Mouse (Mus musculus): Measurements from ENCODE around the gene Retsat. TPM values are rescaled to one million over a fixed set of nuclear protein-coding genes. Genes with fewer than 3 reads are reported as not detected.
A peak's percentile ranks its signal among the peaks of the same experiment; 100 is the strongest.

Retsat gene
- total and polyA plus RNA-seq, 2 experiments from 2014 or later = 10.0 to 12.6 TPM

- H3K9ac ChIP-seq (replicated peaks; ENCODE audit: low read length) = no peak overlapping the region
- H3K4me2 ChIP-seq (ENCODE audit: low read depth, low read length) = no peak overlapping the region
- ATAC-seq (peak; percentile 75), DNase-seq (ENCODE audit: low spot score) (peak; percentile 89)
- H3K27me3 ChIP-seq (ENCODE audit: insufficient read depth, low read length) = no peaks in the 10 kb centered on the region
- no peaks in the 10 kb centered on the region for H3K36me3 ChIP-seq (ENCODE audit: insufficient read depth, low read length)
- 58% methylated on average over 10 of the region's 10 CpGs for WGBS
- H3K9me3 ChIP-seq (ENCODE audit: low read length) = no peaks in the 10 kb centered on the region
- 0 out of 2 replicates have a peak, but pooled peaks cover 3% of the 10 kb centered on the region for H3K4me1 ChIP-seq (ENCODE audit: insufficient read depth, low read length)
- no peak overlapping the region for H3K4me3 ChIP-seq (ENCODE audit: low read length)
- peak; percentile 92 for TF ChIP-seq CTCF (IDR thresholded peaks at IDR 0.05; ENCODE audit: low read depth)
- H3K27ac ChIP-seq = no peak overlapping the region
These were observed 49.1 kb downstream of the Retsat start for GRCm38 (mm10) chr6:72647383-72647820.

- Histone ChIP-seq H3K4me1 (ENCODE audit: insufficient read depth, low read length) (0 out of 2 replicates have a peak, but pooled peaks cover 3% of the 10 kb centered on the region), H3K9ac (replicated peaks; ENCODE audit: low read length) (no peak overlapping the region), H3K27ac (no peak overlapping the region), H3K36me3 (ENCODE audit: insufficient read depth, low read length) (no peaks in the 10 kb centered on the region), H3K27me3 (ENCODE audit: insufficient read depth, low read length) (no peaks in the 10 kb centered on the region), H3K4me3 (ENCODE audit: low read length) (no peak overlapping the region), H3K4me2 (ENCODE audit: low read depth, low read length) (no peak overlapping the region), H3K9me3 (ENCODE audit: low read length) (no peaks in the 10 kb centered on the region)
- DNase-seq (ENCODE audit: low spot score) (no peak), ATAC-seq (no peak)
- 50% methylated on average over 12 of the region's 12 CpGs for WGBS
- no peak for TF ChIP-seq CTCF (IDR thresholded peaks at IDR 0.05; ENCODE audit: low read depth)
These were observed 49.8 kb downstream of the Retsat start for GRCm38 (mm10) chr6:72648002-72648595.

- Histone ChIP-seq H3K36me3 (ENCODE audit: insufficient read depth, low read length) (no peaks in the 10 kb centered on the region), H3K4me1 (ENCODE audit: insufficient read depth, low read length) (0 out of 2 replicates have a peak, but pooled peaks cover 7% of the 10 kb centered on the region), H3K9ac (replicated peaks; ENCODE audit: low read length) (no peak overlapping the region), H3K4me3 (ENCODE audit: low read length) (no peak overlapping the region), H3K9me3 (ENCODE audit: low read length) (no peaks in the 10 kb centered on the region), H3K27ac (no peak overlapping the region), H3K4me2 (ENCODE audit: low read depth, low read length) (no peak overlapping the region), H3K27me3 (ENCODE audit: insufficient read depth, low read length) (no peaks in the 10 kb centered on the region)
- DNase-seq (ENCODE audit: low spot score) (peak; percentile 44), ATAC-seq (no peak)
- WGBS = 62% methylated on average over 10 of the region's 10 CpGs
- no peak for TF ChIP-seq CTCF (IDR thresholded peaks at IDR 0.05; ENCODE audit: low read depth)
These were observed 52.1 kb downstream of the Retsat start for GRCm38 (mm10) chr6:72650338-72650851.

GRCm38 (mm10) chr6:72653419-72653818 lies 55.1 kb downstream of the Retsat start:
- Histone ChIP-seq H3K4me3 (ENCODE audit: low read length) (no peak overlapping the region), H3K27me3 (ENCODE audit: insufficient read depth, low read length) (no peaks in the 10 kb centered on the region), H3K36me3 (ENCODE audit: insufficient read depth, low read length) (no peaks in the 10 kb centered on the region), H3K9ac (replicated peaks; ENCODE audit: low read length) (no peak overlapping the region), H3K4me2 (ENCODE audit: low read depth, low read length) (no peak overlapping the region), H3K27ac (no peak overlapping the region), H3K4me1 (ENCODE audit: insufficient read depth, low read length) (0 out of 2 replicates have a peak, but pooled peaks cover 10% of the 10 kb centered on the region), H3K9me3 (ENCODE audit: low read length) (no peaks in the 10 kb centered on the region)
- no peak for TF ChIP-seq CTCF (IDR thresholded peaks at IDR 0.05; ENCODE audit: low read depth)
- ATAC-seq (0 out of 2 replicates have a peak, but pooled peaks have one; percentile 58), DNase-seq (ENCODE audit: low spot score) (peak; percentile 76)
- WGBS = 50% methylated on average over 7 of the region's 7 CpGs

- no peaks in the 10 kb centered on the region for H3K27me3 ChIP-seq (ENCODE audit: insufficient read depth, low read length)
- WGBS = 95% methylated on average over 6 of the region's 6 CpGs
- H3K9me3 ChIP-seq (ENCODE audit: low read length) = no peaks in the 10 kb centered on the region
- no peak overlapping the region for H3K4me3 ChIP-seq (ENCODE audit: low read length)
- no peak overlapping the region for H3K9ac ChIP-seq (replicated peaks; ENCODE audit: low read length)
- no peak for TF ChIP-seq CTCF (IDR thresholded peaks at IDR 0.05; ENCODE audit: low read depth)
- ATAC-seq (no peak), DNase-seq (ENCODE audit: low spot score) (no peak)
- H3K4me2 ChIP-seq (ENCODE audit: low read depth, low read length) = no peak overlapping the region
- H3K27ac ChIP-seq = no peak overlapping the region
- H3K36me3 ChIP-seq (ENCODE audit: insufficient read depth, low read length) = no peaks in the 10 kb centered on the region
- H3K4me1 ChIP-seq (ENCODE audit: insufficient read depth, low read length) = 0 out of 2 replicates have a peak, but pooled peaks cover 10% of the 10 kb centered on the region
These were observed 56.1 kb downstream of the Retsat start for GRCm38 (mm10) chr6:72654355-72654754.

GRCm38 (mm10) chr6:72655309-72656052 lies 57.2 kb downstream of the Retsat start:
- DNase-seq (ENCODE audit: low spot score) = peak; percentile 69
- Histone ChIP-seq H3K4me2 (ENCODE audit: low read depth, low read length) (peak overlapping the region; percentile 53), H3K27me3 (ENCODE audit: insufficient read depth, low read length) (no peaks in the 10 kb centered on the region), H3K36me3 (ENCODE audit: insufficient read depth, low read length) (no peaks in the 10 kb centered on the region), H3K9me3 (ENCODE audit: low read length) (no peaks in the 10 kb centered on the region), H3K9ac (replicated peaks; ENCODE audit: low read length) (peak overlapping the region; percentile 43), H3K4me1 (ENCODE audit: insufficient read depth, low read length) (0 out of 2 replicates have a peak, but pooled peaks cover 7% of the 10 kb centered on the region), H3K4me3 (ENCODE audit: low read length) (peak overlapping the region; percentile 28), H3K27ac (peak overlapping the region; percentile 66; the same call in 1 of the 2 replicates)
- 39% methylated on average over 20 of the region's 20 CpGs for WGBS
- ATAC-seq = peak; percentile 66
- TF ChIP-seq CTCF (IDR thresholded peaks at IDR 0.05; ENCODE audit: low read depth) = no peak

All from hindbrain, postnatal 0 days (tissue).